In genomic region chr17:7219044-7219718, GRCm38 (mm10) we compare ENCODE assay signal across 10 mouse cellular contexts. TPM values are rescaled to one million over a fixed set of nuclear protein-coding genes. Genes with fewer than 3 reads are reported as not detected.
A peak's percentile ranks its signal among the peaks of the same experiment; 100 is the strongest.
DNase-seq lines count a peak whose midpoint lies in the region; ATAC-seq and TF ChIP-seq lines count a peak whose summit lies in the region.
"Had no signal": no experiment of that assay in that cellular context is flagged by ENCODE, and none has a peak within 500 bp of the region (broad histone marks: within the 10 kb centered on the region; RNA-seq: fewer than 3 reads in every experiment).

No protein-coding gene starts in this region.

- DNase-seq in layer of hippocampus, adult 2 months (ENCODE audit: low spot score in 2 of 2): no peak
- no peak for DNase-seq in layer of hippocampus, adult 9-10 months (ENCODE audit: low spot score)
- peak; percentile 40 to 42 for DNase-seq in heart, postnatal 10 days
- DNase-seq in naive thymus-derived CD4-positive, alpha-beta T cell, adult 2 months (ENCODE audit: low read depth): peak; percentile 60
- no peak for DNase-seq in cerebellum, postnatal 36 days
- DNase-seq in left cerebral cortex, postnatal 25 days (ENCODE audit: low spot score in 2 of 2): no peak
- DNase-seq: cerebellum, adult 2 months had no signal

- H3K4me3 ChIP-seq in layer of hippocampus, adult 2 months: no peak overlapping the region
- no peak overlapping the region for H3K4me3 ChIP-seq in liver, embryonic 12.5 days

- 41% methylated on average over 11 of the region's 11 CpGs for WGBS in liver, embryonic 12.5 days (ENCODE audit: insufficient replicate concordance)

- no peaks in the 10 kb centered on the region for H3K27me3 ChIP-seq in liver, embryonic 12.5 days (replicated peaks)
- H3K27me3 ChIP-seq: Patski had no signal

- H3K9me3 ChIP-seq in liver, embryonic 12.5 days (replicated peaks): no peaks in the 10 kb centered on the region

- no peak for TF ChIP-seq CTCF in layer of hippocampus, adult 2 months (conservative IDR thresholded peaks at IDR 0.05)

- H3K36me3 ChIP-seq in liver, embryonic 12.5 days: no peaks in the 10 kb centered on the region

- 0 out of 2 replicates have a peak, but pooled peaks have one; percentile 4 for ATAC-seq in common myeloid progenitor, adult 5-6 weeks (replicated peaks; ENCODE audit: low read depth, poor library complexity, severe bottlenecking)
- ATAC-seq in liver, embryonic 12.5 days: no peak
- ATAC-seq: Patski had no signal

- intact Hi-C loops in heart, postnatal 10 days (cut with DNase I): no loop called here
- intact Hi-C loops in left cerebral cortex, postnatal 25 days (cut with DNase I): no loop called here

- no peak overlapping the region for H3K9ac ChIP-seq in liver, embryonic 12.5 days

- H3K4me1 ChIP-seq in liver, embryonic 12.5 days: 0 out of 2 replicates have a peak, but pooled peaks cover 3% of the 10 kb centered on the region

- no peak overlapping the region for H3K4me2 ChIP-seq in liver, embryonic 12.5 days

- peak overlapping the region; percentile 47; the same call in 1 of the 2 replicates for H3K27ac ChIP-seq in layer of hippocampus, adult 2 months
- no peak overlapping the region for H3K27ac ChIP-seq in liver, embryonic 12.5 days

RNA-seq across cellular contexts. Expression of gene Rps6ka2, which starts 49.3 kb away (rescaled TPM):
- total RNA-seq in layer of hippocampus, adult 2 months (2021): 10 to 100 TPM; 34.4 to 34.6 TPM
- total RNA-seq in common myeloid progenitor, adult 5-6 weeks (2017): 2.1 and 2.4 TPM in 2 replicates
- total RNA-seq in heart, postnatal 10 days (2021): 10 to 100 TPM; 16.7 to 20.9 TPM
- 5.1 and 5.3 TPM in 2 replicates for polyA plus RNA-seq in liver, embryonic 12.5 days (2016; fragmentation: Nextera tagmentation; extraction: Ambion mirVana)
- 10 to 100 TPM; 57.1 to 59.2 TPM for total RNA-seq in left cerebral cortex, postnatal 25 days (2021)

Comparison
In these comparisons a context has a peak if more than half of its experiments do, and no peak if none do; other contexts are left out.
1. DNase-seq: peak in heart, postnatal 10 days (2 of 2) and naive thymus-derived CD4-positive, alpha-beta T cell, adult 2 months (single experiment); none in layer of hippocampus, adult 2 months (0 of 2), layer of hippocampus, adult 9-10 months (single experiment), cerebellum, postnatal 36 days (0 of 2) and left cerebral cortex, postnatal 25 days (0 of 2).